Comparison of ENCODE assay signal across 8 mouse cellular contexts in the genomic region with DNA sequence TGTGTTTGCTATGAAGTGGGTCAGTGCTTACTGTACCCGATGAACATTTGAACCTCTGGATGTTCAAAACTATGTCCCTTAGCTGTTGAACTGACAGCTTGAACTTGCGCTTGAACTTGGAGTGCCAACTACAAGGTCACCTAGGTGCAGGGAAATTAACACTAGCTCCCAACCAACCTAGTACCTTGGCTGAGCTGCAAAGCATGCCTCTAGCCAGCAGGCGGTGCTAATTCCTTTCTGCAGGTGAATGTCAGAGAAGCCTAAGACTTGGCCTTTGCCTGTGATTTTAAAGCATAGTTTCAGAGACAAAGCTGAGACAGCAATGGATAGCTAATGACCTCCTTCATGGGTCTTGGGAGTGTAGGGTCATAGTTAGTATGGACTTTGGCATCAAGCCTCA. TPM values are rescaled to one million over a fixed set of nuclear protein-coding genes. Genes with fewer than 3 reads are reported as not detected.
DNase-seq lines count a peak whose midpoint lies in the region; TF ChIP-seq lines count a peak whose summit lies in the region.

No protein-coding gene starts in this region.

- 0 out of 2 replicates have a peak, but pooled peaks cover 4% of the 10 kb centered on the region for H3K4me1 ChIP-seq in lung, adult 2 months (ENCODE audit: control insufficient read depth, insufficient read depth, low read length)

- H3K4me3 ChIP-seq in lung, adult 2 months (replicated peaks; ENCODE audit: extremely low read depth, low read depth, low read length), result no peak overlapping the region

- WGBS in lung, adult 2 months, result 51% methylated on average over 3 of the region's 3 CpGs

- TF ChIP-seq POLR2A in lung, adult 2 months (IDR thresholded peaks at IDR 0.05; ENCODE audit: borderline replicate concordance, extremely low read depth, low read depth, low read length), result no peak

- TF ChIP-seq CTCF in lung, adult 2 months (IDR thresholded peaks at IDR 0.05; ENCODE audit: insufficient read depth, low read length), result peak; percentile 87

- DNase-seq in ovary, postnatal 36 days (ENCODE audit: low spot score), result peak; percentile 60
- no peak for DNase-seq in ovary, postnatal 10 days (ENCODE audit: low spot score)
- peak; percentile 76 for DNase-seq in brain, adult 2 months (ENCODE audit: low read depth, low spot score)
- DNase-seq in frontal cortex, postnatal 25 days (ENCODE audit: low spot score in 2 of 2), result peak; percentile 42 to 46
- peak; percentile 57 to 76 for DNase-seq in kidney, adult 8-10 months
- peak; percentile 47 for DNase-seq in lung, adult 2 months
- DNase-seq in retina, postnatal 1 day, result peak; percentile 60
- DNase-seq in urinary bladder, postnatal 4 days (ENCODE audit: low spot score in 2 of 2), result peak; percentile 42 to 66

RNA-seq across cellular contexts. Expression of a gene that starts 12.5 kb away (rescaled TPM):
- polyA plus RNA-seq in lung, adult 2 months (2012; rRNA removed), result 0.21 and 0.33 TPM in 2 replicates

RNA-seq across cellular contexts. Expression of a gene that starts 12.9 kb away (rescaled TPM):
- 159 and 186 TPM in 2 replicates for polyA plus RNA-seq in lung, adult 2 months (2012; rRNA removed)

RNA-seq across cellular contexts. Expression of a gene that starts 26.1 kb away (rescaled TPM):
- 206 and 278 TPM in 2 replicates for polyA plus RNA-seq in lung, adult 2 months (2012; rRNA removed)

RNA-seq across cellular contexts. Expression of a gene that starts 29.1 kb away (rescaled TPM):
- polyA plus RNA-seq in lung, adult 2 months (2012; rRNA removed), result 4.8 and 6.6 TPM in 2 replicates

RNA-seq across cellular contexts. Expression of a gene that starts 38.2 kb away (rescaled TPM):
- polyA plus RNA-seq in lung, adult 2 months (2012; rRNA removed), result 22.4 and 23.5 TPM in 2 replicates
